Mouse (Mus musculus) spleen, postnatal 14 days (tissue): ENCODE results near the gene Wipf2.

Experiments used
- DNase-seq, 2 experiments: peaks; one replicate each; pipeline ENCODE4 v3.0.0; 2021 to 2022; ENCODE audit warnings: low spot score in 2 of 2

Gene Wipf2

DNA sequence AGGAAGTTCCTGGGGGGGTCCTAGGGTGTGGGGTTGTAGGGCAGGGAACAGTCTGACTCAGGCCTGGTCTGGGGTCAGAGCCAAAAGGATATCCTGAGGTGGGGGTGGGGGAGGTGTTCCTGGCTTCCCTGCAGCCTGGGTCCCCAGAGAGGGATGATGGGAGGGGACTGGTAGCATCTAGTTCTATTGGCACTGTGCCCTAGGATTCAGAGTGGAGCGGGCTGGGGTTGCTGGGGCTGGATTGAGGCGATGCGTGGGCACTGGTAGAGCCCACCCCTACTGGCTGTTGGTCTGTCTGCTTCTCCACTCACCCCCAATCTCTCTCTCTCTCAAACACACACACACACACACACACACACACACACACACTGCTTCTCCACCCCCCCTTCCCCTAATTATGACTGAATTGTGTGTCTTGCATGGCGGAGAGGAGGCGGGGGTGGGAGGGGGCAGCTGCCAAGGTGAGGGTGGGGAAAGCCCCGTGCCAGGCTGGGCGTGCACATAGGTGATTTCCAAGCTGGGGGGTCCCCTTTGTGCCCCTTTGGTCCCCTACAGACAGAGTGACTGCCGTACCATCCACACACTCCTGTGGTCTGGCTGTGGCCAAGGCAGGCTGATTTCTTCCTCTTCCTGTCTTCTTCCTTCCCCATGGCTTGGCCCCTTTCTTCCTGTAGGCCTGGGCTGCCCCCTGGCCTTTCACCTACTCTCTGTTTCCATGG lies 79.6 kb downstream of the Wipf2 start:
- DNase-seq: no peak

DNA sequence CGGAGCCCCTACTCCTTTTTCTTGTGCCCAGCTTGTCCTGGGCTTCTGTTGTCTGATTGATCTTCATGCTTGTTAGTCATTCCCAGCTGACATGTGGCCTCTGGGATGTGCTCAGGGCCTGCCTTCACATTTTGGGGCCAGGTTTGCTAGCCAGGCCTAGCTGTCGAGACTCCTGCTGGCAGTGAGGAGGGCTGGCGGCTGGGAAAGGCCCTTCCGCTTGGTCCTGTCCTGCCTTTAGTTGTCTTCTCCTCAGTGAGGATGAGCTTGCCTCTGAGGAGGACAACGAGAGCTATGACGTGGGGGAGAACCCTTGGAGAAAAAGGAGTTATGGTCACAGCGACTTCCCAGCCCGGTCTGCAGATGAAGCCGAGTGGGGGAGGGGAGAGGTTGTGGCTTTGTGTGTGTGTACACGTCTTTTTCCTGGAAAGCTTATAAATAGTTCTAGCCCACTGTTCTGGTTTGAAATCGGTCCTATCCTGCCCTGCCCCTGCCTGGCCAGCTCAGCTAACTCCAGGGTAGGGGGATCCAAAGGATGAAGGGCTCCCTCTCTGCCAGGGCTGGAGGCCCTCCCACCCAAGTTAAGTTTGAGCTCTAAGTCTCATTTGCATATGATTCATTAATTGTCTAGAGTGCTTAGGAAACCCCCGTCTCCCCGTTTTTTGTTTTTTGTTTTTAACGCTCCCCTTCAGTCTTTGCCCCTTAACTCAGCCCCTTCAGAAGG lies 80.5 kb downstream of the Wipf2 start:
- no peak for DNase-seq

DNA sequence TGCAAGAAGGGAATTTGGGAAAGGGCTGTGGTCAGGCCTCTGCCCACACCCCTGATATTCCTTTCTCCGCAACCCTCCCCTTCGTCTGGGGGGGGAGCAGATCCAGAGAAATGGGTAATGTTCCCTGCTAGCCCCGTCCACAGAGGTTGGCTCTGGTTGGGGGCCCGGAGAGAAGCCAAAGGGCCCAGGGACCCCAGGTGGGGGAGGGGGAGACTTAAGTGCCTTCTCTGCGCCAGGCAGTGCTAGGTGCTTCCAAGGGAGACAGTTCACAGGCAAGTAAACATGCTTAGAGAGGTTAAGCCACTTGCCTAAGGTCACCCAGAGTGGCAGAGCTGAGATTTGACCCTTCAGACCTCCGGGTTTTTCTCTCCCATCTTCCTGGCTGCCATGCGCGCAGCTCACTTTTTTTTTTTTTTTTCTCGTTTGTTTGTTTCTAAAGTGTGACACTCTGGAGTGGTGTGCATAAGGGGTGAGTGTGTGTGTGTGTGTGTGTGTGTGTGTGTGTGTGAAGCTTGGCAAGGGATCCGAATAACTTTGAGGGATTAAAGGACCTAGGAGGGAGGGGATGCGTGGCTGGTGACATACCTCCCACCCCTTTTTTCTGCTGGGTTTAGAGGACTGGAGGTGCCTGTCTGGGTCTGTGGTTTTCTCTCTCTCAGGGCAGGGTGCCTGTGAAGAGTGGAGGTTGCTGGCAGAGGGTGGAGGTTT lies 81.6 kb downstream of the Wipf2 start:
- DNase-seq: no peak

- no peak for DNase-seq
Measured at GRCm38 (mm10) chr11:98945605-98945977, 82.2 kb downstream of the Wipf2 start.

DNA sequence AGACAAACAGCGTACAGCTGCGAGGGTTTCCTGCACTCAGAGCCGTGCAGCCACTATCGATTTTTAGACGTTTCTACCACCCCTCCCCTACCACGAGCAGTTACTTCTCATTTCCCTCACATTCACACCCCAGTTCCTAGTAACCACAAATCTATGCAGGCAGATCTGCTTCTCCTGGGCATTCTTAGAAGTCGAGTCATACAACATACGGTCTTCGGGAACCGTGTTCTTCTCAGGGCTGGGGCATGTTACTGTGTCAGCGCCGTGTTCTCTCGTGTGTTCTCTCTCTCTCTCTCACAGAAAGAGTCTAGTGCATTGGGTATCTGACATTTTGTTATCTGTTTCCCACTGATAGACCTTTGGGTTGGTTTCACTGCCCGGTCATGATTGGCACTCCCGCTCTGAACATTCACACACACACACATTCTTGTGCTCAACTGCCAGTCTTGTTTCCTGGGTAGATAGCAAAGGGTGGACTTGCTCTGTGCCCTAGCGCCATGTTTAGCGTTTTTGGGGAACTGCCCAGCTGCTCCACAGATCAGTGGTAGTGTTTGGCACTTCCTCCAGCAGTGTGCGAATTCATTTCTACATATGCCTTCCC lies 84.6 kb downstream of the Wipf2 start:
- no peak for DNase-seq

DNA sequence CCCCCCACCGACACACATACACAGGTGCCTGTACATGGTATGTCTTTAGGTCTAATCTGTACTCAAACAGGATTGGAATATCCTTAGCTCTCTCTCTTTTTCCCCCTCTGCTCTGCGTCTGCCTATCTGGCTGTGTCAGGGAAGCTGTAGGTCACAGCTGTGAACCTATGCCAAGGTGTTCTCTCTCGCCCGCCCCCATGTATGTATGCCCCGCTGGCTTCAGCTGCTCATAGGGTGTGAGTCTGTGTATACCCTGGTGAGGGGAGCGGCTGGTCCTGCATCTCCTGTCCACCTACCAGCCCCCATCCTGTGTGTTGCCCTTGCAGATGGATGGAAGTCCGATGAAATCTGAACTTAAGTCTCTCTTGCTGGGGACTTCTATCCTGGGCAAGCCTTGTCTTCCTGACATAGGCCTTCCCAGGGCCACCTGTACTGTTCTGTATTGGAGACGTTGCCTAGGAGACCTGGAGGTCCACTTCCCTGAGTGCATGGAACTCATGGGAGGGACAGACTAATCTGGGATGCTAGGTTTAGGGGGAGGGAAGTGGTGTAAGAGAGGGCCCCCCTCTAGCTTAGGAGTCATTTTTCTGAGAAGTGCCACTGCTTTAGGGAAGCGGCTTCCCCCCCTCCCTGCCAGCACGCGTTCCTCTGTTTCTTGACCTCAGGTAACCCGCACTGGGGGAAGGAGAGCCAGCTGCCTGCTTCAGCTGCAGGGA lies 86.0 kb downstream of the Wipf2 start:
- no peak for DNase-seq

GRCm38 (mm10) chr11:98949958-98950460 lies 86.6 kb downstream of the Wipf2 start:
- no peak for DNase-seq

DNA sequence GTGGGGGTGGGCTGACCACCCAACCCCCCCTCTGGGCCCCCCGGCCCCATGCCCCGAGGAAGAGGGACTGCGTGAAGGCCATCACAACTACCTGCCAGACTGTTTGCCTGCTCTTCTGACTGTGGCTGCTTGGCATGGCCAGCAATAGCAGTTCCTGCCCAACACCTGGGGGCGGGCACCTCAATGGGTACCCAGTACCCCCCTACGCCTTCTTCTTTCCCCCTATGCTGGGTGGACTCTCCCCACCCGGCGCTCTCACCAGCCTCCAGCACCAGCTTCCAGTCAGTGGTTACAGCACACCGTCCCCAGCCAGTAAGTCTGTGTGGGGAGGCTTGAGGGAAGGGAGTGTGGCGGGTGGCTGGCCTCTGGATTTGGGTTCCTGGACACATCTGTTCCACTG lies 87.0 kb downstream of the Wipf2 start:
- DNase-seq: no peak

- no peak for DNase-seq
Measured at GRCm38 (mm10) chr11:98951026-98951906, 87.8 kb downstream of the Wipf2 start.

GRCm38 (mm10) chr11:98952111-98952510 lies 88.7 kb downstream of the Wipf2 start:
- DNase-seq: no peak

DNA sequence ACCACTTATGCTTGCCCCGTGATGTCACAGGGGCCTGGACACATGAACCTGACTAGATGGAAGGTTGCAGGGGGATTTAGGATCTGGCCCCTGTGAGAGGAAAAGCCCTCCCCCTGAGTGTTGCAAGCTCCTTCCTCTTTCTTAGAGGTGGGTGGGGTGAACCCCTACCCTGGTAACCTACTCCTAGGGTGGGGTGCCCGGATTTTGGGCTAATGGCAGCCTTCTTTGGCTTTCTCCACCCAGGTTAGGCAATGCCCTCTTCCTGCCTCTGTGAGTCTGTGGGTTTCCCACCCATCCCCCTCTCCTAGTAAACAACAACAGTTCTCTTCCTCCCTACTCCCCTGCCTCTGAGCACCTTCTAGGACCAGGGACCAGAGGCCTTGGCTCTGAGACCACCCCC lies 89.3 kb downstream of the Wipf2 start:
- DNase-seq: no peak

DNA sequence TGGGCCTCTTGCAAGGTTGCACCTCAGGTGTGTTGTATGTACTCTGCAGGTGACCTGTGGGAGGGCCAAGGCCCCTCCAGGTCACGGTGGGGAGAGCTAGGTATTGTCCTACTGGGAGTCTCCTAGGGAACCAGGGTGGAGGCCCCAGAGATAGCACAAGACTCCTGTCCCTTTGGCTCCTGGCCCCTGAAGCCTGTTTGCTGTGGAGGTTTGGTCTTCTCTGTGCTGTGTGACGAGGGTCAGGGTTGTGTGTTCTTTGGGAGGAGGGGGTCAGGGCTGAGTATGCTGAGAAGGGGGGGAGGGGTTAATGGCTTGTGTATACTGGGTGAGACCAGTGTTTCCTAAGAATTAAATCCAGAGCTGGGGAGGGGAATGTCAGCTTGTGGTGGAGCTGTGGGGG lies 89.9 kb downstream of the Wipf2 start:
- no peak for DNase-seq

- DNase-seq: no peak
Measured at GRCm38 (mm10) chr11:98953835-98954320, 90.4 kb downstream of the Wipf2 start.

DNA sequence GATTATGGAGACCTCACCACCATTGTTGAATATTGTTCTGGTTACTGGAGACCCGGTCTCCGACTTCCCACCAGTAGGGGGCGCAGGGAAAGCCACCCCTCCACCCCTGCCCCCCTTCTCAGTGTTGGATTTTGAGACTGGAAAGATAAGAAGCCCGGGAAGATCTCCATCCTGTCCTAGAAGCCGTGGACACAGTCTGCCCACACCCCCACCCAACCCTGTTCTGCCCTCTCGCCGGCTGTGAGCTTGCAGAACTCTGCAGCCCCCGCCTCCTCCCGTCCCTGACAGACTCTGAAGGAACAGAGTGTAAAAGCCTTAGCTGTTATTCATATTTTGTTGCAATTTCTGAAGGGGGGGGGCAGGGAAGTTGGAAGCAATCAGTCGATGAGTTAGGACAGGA lies 90.9 kb downstream of the Wipf2 start:
- DNase-seq: no peak
